ENCODE assay signal across 7 mouse cellular contexts in the genomic region with DNA sequence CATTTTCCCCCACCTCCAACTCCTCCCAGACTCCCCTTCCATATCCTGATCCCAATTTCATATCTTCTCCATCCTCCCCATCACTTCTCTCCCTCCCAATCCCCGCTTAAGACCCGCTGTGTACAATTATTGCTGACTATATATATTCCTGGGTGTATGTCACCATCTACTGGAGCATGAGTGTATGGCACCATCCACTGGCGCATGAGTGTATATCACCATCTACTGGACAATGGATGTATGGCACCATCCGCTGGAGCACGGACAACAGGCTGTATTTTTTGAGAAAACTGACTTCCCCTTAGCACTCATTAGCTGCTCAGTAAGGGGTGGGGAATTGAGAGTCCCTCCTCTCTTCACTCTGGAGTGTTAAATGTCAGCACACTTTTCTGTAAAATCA. TPM values are rescaled to one million over a fixed set of nuclear protein-coding genes. Genes with fewer than 3 reads are reported as not detected.
DNase-seq lines count a peak whose midpoint lies in the region; ATAC-seq and TF ChIP-seq lines count a peak whose summit lies in the region.

No protein-coding gene starts in this region.

- intact Hi-C loops in left cerebral cortex, postnatal 36 days (cut with DNase I), result loop anchor here (2.0 kb wide), 1 partner anchor 49 kb away; no protein-coding TSS in a partner anchor

- WGBS in intestine, postnatal 0 days, result 7% methylated on average over 5 of the region's 5 CpGs
- 7% methylated on average over 5 of the region's 5 CpGs for WGBS in midbrain, embryonic 12.5 days
- 2% methylated on average over 5 of the region's 5 CpGs for WGBS in small intestine, adult 2 months

- no peaks in the 10 kb centered on the region for H3K36me3 ChIP-seq in intestine, postnatal 0 days (ENCODE audit: control insufficient read depth, insufficient read depth)
- H3K36me3 ChIP-seq in midbrain, embryonic 12.5 days, result no peaks in the 10 kb centered on the region
- H3K36me3 ChIP-seq in small intestine, adult 2 months (ENCODE audit: control insufficient read depth, insufficient read depth, low read length), result no peaks in the 10 kb centered on the region

- no peaks in the 10 kb centered on the region for H3K9me3 ChIP-seq in intestine, postnatal 0 days (ENCODE audit: control insufficient read depth)
- no peaks in the 10 kb centered on the region for H3K9me3 ChIP-seq in midbrain, embryonic 12.5 days

- TF ChIP-seq CTCF in intestine, postnatal 0 days (IDR thresholded peaks at IDR 0.05; ENCODE audit: low read depth), result peak; percentile 100
- peak; percentile 82; the same call in 1 of the 2 replicates for TF ChIP-seq CTCF in small intestine, adult 2 months (IDR thresholded peaks at IDR 0.05; ENCODE audit: extremely low read depth, insufficient read length, insufficient replicate concordance, low read depth, low read length)

- TF ChIP-seq POLR2A in small intestine, adult 2 months (IDR thresholded peaks at IDR 0.05; ENCODE audit: low read depth, low read length), result no peak

- H3K27ac ChIP-seq in intestine, postnatal 0 days (ENCODE audit: low read depth, low read length), result no peak overlapping the region
- H3K27ac ChIP-seq in midbrain, embryonic 12.5 days (replicated peaks), result no peak overlapping the region
- H3K27ac ChIP-seq in small intestine, adult 2 months (ENCODE audit: insufficient read depth, low read depth, low read length), result no peak overlapping the region

- no peak overlapping the region for H3K9ac ChIP-seq in intestine, postnatal 0 days (ENCODE audit: low read depth, low read length)
- no peak overlapping the region for H3K9ac ChIP-seq in midbrain, embryonic 12.5 days (replicated peaks)

- DNase-seq in adrenal gland, adult 2 months, result peak; percentile 51
- DNase-seq in embryo, embryonic 11 days, result peak; percentile 73
- peak; percentile 2 for DNase-seq in gonadal fat pad, adult 2 months (ENCODE audit: low read depth)
- DNase-seq in left cerebral cortex, postnatal 36 days (ENCODE audit: low spot score in 2 of 2), result peak; percentile 16 to 42

- H3K4me2 ChIP-seq in intestine, postnatal 0 days (replicated peaks; ENCODE audit: low read depth), result no peak overlapping the region
- no peak overlapping the region for H3K4me2 ChIP-seq in midbrain, embryonic 12.5 days (replicated peaks)

- no peaks in the 10 kb centered on the region for H3K27me3 ChIP-seq in intestine, postnatal 0 days (replicated peaks; ENCODE audit: control insufficient read depth, insufficient read depth, low read length)
- no peaks in the 10 kb centered on the region for H3K27me3 ChIP-seq in midbrain, embryonic 12.5 days
- H3K27me3 ChIP-seq in small intestine, adult 2 months (ENCODE audit: control insufficient read depth, insufficient read depth, low read length), result no peaks in the 10 kb centered on the region

- no peaks in the 10 kb centered on the region for H3K4me1 ChIP-seq in intestine, postnatal 0 days (replicated peaks; ENCODE audit: control insufficient read depth, insufficient read depth, low read length)
- H3K4me1 ChIP-seq in midbrain, embryonic 12.5 days, result no peaks in the 10 kb centered on the region
- H3K4me1 ChIP-seq in small intestine, adult 2 months (ENCODE audit: control insufficient read depth, insufficient read depth, insufficient read length, low read length), result no peaks in the 10 kb centered on the region

- no peak overlapping the region for H3K4me3 ChIP-seq in intestine, postnatal 0 days (ENCODE audit: low read depth, low read length)
- H3K4me3 ChIP-seq in midbrain, embryonic 12.5 days, result no peak overlapping the region
- H3K4me3 ChIP-seq in small intestine, adult 2 months (ENCODE audit: low read depth, low read length), result no peak overlapping the region

- peak; percentile 57; the same call in 1 of the 2 replicates for ATAC-seq in intestine, postnatal 0 days
- ATAC-seq in midbrain, embryonic 12.5 days (ENCODE audit: low FRiP score, low read depth), result peak; percentile 92

RNA-seq across cellular contexts. Expression of a gene that starts 48.0 kb away (rescaled TPM):
- 1 to 10 TPM; 8.4 to 8.9 TPM for total RNA-seq in adrenal gland, adult 2 months (2021)
- 0.04 and 0.17 TPM in 2 replicates for polyA plus RNA-seq in adrenal gland, adult 2 months (2012; rRNA removed)
- polyA plus RNA-seq in gonadal fat pad, adult 2 months (2012; rRNA removed), result 3.4 and 4.2 TPM in 2 replicates
- polyA plus RNA-seq in intestine, postnatal 0 days (2015; fragmentation: Nextera tagmentation; extraction: Ambion mirVana), result 26.1 and 28.2 TPM in 2 replicates
- 1 to 10 TPM; 3.6 to 4.9 TPM for total RNA-seq in left cerebral cortex, postnatal 36 days (2021)
- 1.1 and 1.3 TPM in 2 replicates for polyA plus RNA-seq in midbrain, embryonic 12.5 days (2016; fragmentation: Nextera tagmentation; extraction: Ambion mirVana)
- polyA plus RNA-seq in small intestine, adult 2 months (2012; rRNA removed), result 0.34 and 1.0 TPM in 2 replicates

RNA-seq across cellular contexts. Expression of a gene that starts 50.7 kb away (rescaled TPM):
- total RNA-seq in adrenal gland, adult 2 months (2021), result under 1 TPM; 0.31 to 0.55 TPM
- 0.27 and 0.32 TPM in 2 replicates for polyA plus RNA-seq in adrenal gland, adult 2 months (2012; rRNA removed)
- polyA plus RNA-seq in gonadal fat pad, adult 2 months (2012; rRNA removed), result 5.3 and 7.4 TPM in 2 replicates
- 16.4 and 19.5 TPM in 2 replicates for polyA plus RNA-seq in intestine, postnatal 0 days (2015; fragmentation: Nextera tagmentation; extraction: Ambion mirVana)
- total RNA-seq in left cerebral cortex, postnatal 36 days (2021), result under 1 TPM; 0.43 to 0.91 TPM
- 3.4 and 4.7 TPM in 2 replicates for polyA plus RNA-seq in midbrain, embryonic 12.5 days (2016; fragmentation: Nextera tagmentation; extraction: Ambion mirVana)
- polyA plus RNA-seq in small intestine, adult 2 months (2012; rRNA removed), result 12.6 and 41.7 TPM in 2 replicates

RNA-seq across cellular contexts. Expression of a gene that starts 50.8 kb away (rescaled TPM):
- 10 to 100 TPM; 17.7 to 24.2 TPM for total RNA-seq in adrenal gland, adult 2 months (2021)
- polyA plus RNA-seq in adrenal gland, adult 2 months (2012; rRNA removed), result 0.66 and 0.98 TPM in 2 replicates
- 5.4 and 6.3 TPM in 2 replicates for polyA plus RNA-seq in gonadal fat pad, adult 2 months (2012; rRNA removed)
- polyA plus RNA-seq in intestine, postnatal 0 days (2015; fragmentation: Nextera tagmentation; extraction: Ambion mirVana), result 18.4 and 19.9 TPM in 2 replicates
- total RNA-seq in left cerebral cortex, postnatal 36 days (2021), result 10 to 100 TPM; 55.0 to 57.5 TPM
- polyA plus RNA-seq in midbrain, embryonic 12.5 days (2016; fragmentation: Nextera tagmentation; extraction: Ambion mirVana), result 41.9 and 46.9 TPM in 2 replicates
- 0.48 and 0.86 TPM in 2 replicates for polyA plus RNA-seq in small intestine, adult 2 months (2012; rRNA removed)

Comparison
In these comparisons a context has a peak if more than half of its experiments do, and no peak if none do; other contexts are left out.
1. DNase-seq: peak in every context shown above with its lines; median percentile 73 in embryo, embryonic 11 days; 51 in adrenal gland, adult 2 months; 29 in left cerebral cortex, postnatal 36 days; 2 in gonadal fat pad, adult 2 months.